Comparison of ENCODE assay signal across 30 mouse cellular contexts in the genomic region with DNA sequence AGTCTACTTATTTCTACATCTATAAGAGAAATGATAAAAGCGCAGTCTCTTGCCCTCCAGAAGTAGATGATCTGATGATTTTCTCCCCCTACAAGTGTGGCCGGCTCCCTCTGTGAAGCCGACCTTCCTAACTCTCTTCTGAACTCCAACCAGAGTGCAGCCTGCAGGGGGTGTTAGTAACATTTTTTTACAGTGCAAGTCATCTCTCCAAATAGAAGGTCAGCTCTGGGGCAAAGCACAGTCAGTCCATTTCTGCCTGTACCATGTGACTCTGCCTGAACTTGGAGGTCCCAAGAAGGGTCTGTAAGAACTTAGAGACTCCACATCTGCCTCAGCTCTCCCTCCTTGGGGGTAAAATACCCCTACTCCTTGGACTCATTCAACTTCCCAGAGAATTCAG. TPM values are rescaled to one million over a fixed set of nuclear protein-coding genes. Genes with fewer than 3 reads are reported as not detected.
DNase-seq lines count a peak whose midpoint lies in the region; ATAC-seq and TF ChIP-seq lines count a peak whose summit lies in the region.
"Had no signal": no experiment of that assay in that cellular context is flagged by ENCODE, and none has a peak within 500 bp of the region (broad histone marks: within the 10 kb centered on the region; RNA-seq: fewer than 3 reads in every experiment).

No protein-coding gene starts in this region.

- ATAC-seq in heart, embryonic 15.5 days (replicated peaks; ENCODE audit: insufficient number of reproducible peaks, insufficient read depth, low FRiP score, low read depth): no peak; the same call in 1 of the 2 replicates
- ATAC-seq: forebrain, embryonic 13.5 days; intestine, embryonic 16.5 days; midbrain, embryonic 13.5 days had no signal

- no peak overlapping the region for H3K4me3 ChIP-seq in heart, embryonic 10.5 days
- no peak overlapping the region for H3K4me3 ChIP-seq in heart, embryonic 15.5 days
- no peak overlapping the region for H3K4me3 ChIP-seq in myocyte
- H3K4me3 ChIP-seq: forebrain, embryonic 13.5 days; hindbrain, embryonic 13.5 days; midbrain, embryonic 13.5 days; neural tube, embryonic 15.5 days; stomach, embryonic 15.5 days had no signal

- no peak overlapping the region for H3K9ac ChIP-seq in heart, embryonic 15.5 days
- H3K9ac ChIP-seq: forebrain, embryonic 13.5 days; hindbrain, embryonic 13.5 days; liver, embryonic 14.5 days; midbrain, embryonic 13.5 days; neural tube, embryonic 15.5 days; stomach, embryonic 15.5 days had no signal

- no peak for DNase-seq in heart, embryonic 10.5 days (ENCODE audit: low spot score)
- no peak for DNase-seq in heart, adult 11 months
- no peak for DNase-seq in heart, postnatal 36 days
- no peak for DNase-seq in left cerebral cortex, adult 8-10 months (ENCODE audit: low spot score in 2 of 2)
- no peak for DNase-seq in urinary bladder, postnatal 25 days (ENCODE audit: low spot score)
- DNase-seq: adrenal gland, postnatal 10 days; B cell, adult 2 months; cerebellum, adult 11 months; cerebellum, adult 9-10 months; cerebellum, postnatal 36 days; gastrocnemius, postnatal 25 days; kidney, adult 8-10 months; layer of hippocampus, postnatal 36 days; liver; lung, adult 2 months; lung, postnatal 10 days; retina, postnatal 1 day; right cerebral cortex, postnatal 14 days; thymus, postnatal 14 days had no signal

- intact Hi-C loops in heart, postnatal 36 days (cut with DNase I): no loop called here

- H3K79me2 ChIP-seq in myocyte (ENCODE audit: control insufficient read depth, insufficient read depth): peaks cover 76% of the 10 kb centered on the region

- whole genome bisulfite sequencing in heart, embryonic 10.5 days: 61% methylated on average over 3 of the region's 3 CpGs
- 42% methylated on average over 3 of the region's 3 CpGs for WGBS in heart, embryonic 15.5 days

- TF ChIP-seq POLR2A in myocyte (IDR thresholded peaks at IDR 0.05; ENCODE audit: insufficient read length, low read depth): no peak

- no peak overlapping the region for H3ac ChIP-seq in myocyte (ENCODE audit: control insufficient read depth, insufficient read length)

- H3K27ac ChIP-seq in heart, embryonic 10.5 days: peak overlapping the region; percentile 90
- peak overlapping the region; percentile 90 for H3K27ac ChIP-seq in heart, embryonic 15.5 days
- H3K27ac ChIP-seq: forebrain, embryonic 13.5 days; hindbrain, embryonic 13.5 days; kidney, postnatal 0 days; liver, embryonic 14.5 days; macrophage; midbrain, embryonic 13.5 days; neural tube, embryonic 15.5 days; stomach, embryonic 15.5 days had no signal

- H3K27me3 ChIP-seq in heart, embryonic 10.5 days (ENCODE audit: insufficient read depth, poor library complexity, severe bottlenecking): no peaks in the 10 kb centered on the region
- H3K27me3 ChIP-seq in heart, embryonic 15.5 days: no peaks in the 10 kb centered on the region
- H3K27me3 ChIP-seq in myocyte (ENCODE audit: control insufficient read depth, insufficient read depth, insufficient read length): no peaks in the 10 kb centered on the region
- H3K27me3 ChIP-seq: forebrain, embryonic 13.5 days; hindbrain, embryonic 13.5 days; midbrain, embryonic 13.5 days; neural tube, embryonic 15.5 days; stomach, embryonic 15.5 days had no signal

- H3K36me3 ChIP-seq in heart, embryonic 10.5 days: peaks cover 11% of the 10 kb centered on the region; the same call in 1 of the 2 replicates
- no peaks in the 10 kb centered on the region for H3K36me3 ChIP-seq in heart, embryonic 15.5 days
- peaks cover 5% of the 10 kb centered on the region for H3K36me3 ChIP-seq in myocyte (ENCODE audit: control insufficient read depth, insufficient read depth)
- H3K36me3 ChIP-seq: hindbrain, embryonic 13.5 days; midbrain, embryonic 13.5 days; neural tube, embryonic 15.5 days; stomach, embryonic 15.5 days had no signal

- H3K4me2 ChIP-seq in heart, embryonic 15.5 days: peak overlapping the region; percentile 12
- H3K4me2 ChIP-seq in myocyte (ENCODE audit: low read depth): peak overlapping the region; percentile 54
- H3K4me2 ChIP-seq: forebrain, embryonic 13.5 days; hindbrain, embryonic 13.5 days; midbrain, embryonic 13.5 days; neural tube, embryonic 15.5 days; stomach, embryonic 15.5 days had no signal

- peaks cover 67% of the 10 kb centered on the region for H3K4me1 ChIP-seq in heart, embryonic 10.5 days
- peaks cover 77% of the 10 kb centered on the region for H3K4me1 ChIP-seq in heart, embryonic 15.5 days (replicated peaks)
- H3K4me1 ChIP-seq: forebrain, embryonic 13.5 days; midbrain, embryonic 13.5 days had no signal

- no peaks in the 10 kb centered on the region for H3K9me3 ChIP-seq in heart, embryonic 10.5 days
- no peaks in the 10 kb centered on the region for H3K9me3 ChIP-seq in heart, embryonic 15.5 days (replicated peaks)
- H3K9me3 ChIP-seq: forebrain, embryonic 13.5 days; hindbrain, embryonic 13.5 days; midbrain, embryonic 13.5 days; neural tube, embryonic 15.5 days; stomach, embryonic 15.5 days had no signal

TF ChIP-seq in myocyte, 11 proteins besides CTCF, POLR2A, EP300 and RAD21:
- TF ChIP-seq SRF (IDR thresholded peaks at IDR 0.05; ENCODE audit: control insufficient read depth, insufficient read length, low read depth): no peak
- peak; percentile 21 for TF ChIP-seq USF1 (IDR thresholded peaks at IDR 0.05; ENCODE audit: low read depth)

RNA-seq across cellular contexts. Expression of gene Srl, which starts 27.2 kb away (rescaled TPM):
- 87.3 and 201 TPM in 2 replicates for polyA plus RNA-seq in heart, embryonic 10.5 days (2016; fragmentation: Nextera tagmentation; extraction: Ambion mirVana)
- polyA plus RNA-seq in heart, embryonic 15.5 days (2015; fragmentation: Nextera tagmentation; extraction: Ambion mirVana): 227 and 253 TPM in 2 replicates
- 1,000 to 10,000 TPM in 1 of 2 experiments, 100 to 1,000 TPM in 1; 873 to 1,040 TPM for total RNA-seq in heart, postnatal 36 days (2021)
- polyA plus RNA-seq in myocyte (2012; fragmentation: generic; extraction: Trizol): 381 TPM
- 1 to 10 TPM; 3.6 to 7.4 (median 5.1) TPM for total RNA-seq in left cerebral cortex, adult 8-10 months (2022)

RNA-seq across cellular contexts. Expression of gene Tfap4, which starts 45.3 kb away (rescaled TPM):
- 9.5 and 17.5 TPM in 2 replicates for polyA plus RNA-seq in heart, embryonic 10.5 days (2016; fragmentation: Nextera tagmentation; extraction: Ambion mirVana)
- polyA plus RNA-seq in heart, embryonic 15.5 days (2015; fragmentation: Nextera tagmentation; extraction: Ambion mirVana): 5.6 and 7.1 TPM in 2 replicates
- 1 to 10 TPM; 4.4 to 4.6 TPM for total RNA-seq in heart, postnatal 36 days (2021)
- polyA plus RNA-seq in myocyte (2012; fragmentation: generic; extraction: Trizol): 4.0 TPM
- total RNA-seq in left cerebral cortex, adult 8-10 months (2022): 1 to 10 TPM; 5.5 to 8.1 (median 6.9) TPM
